8 mouse cellular contexts compared by ENCODE assay signal in the genomic region with DNA sequence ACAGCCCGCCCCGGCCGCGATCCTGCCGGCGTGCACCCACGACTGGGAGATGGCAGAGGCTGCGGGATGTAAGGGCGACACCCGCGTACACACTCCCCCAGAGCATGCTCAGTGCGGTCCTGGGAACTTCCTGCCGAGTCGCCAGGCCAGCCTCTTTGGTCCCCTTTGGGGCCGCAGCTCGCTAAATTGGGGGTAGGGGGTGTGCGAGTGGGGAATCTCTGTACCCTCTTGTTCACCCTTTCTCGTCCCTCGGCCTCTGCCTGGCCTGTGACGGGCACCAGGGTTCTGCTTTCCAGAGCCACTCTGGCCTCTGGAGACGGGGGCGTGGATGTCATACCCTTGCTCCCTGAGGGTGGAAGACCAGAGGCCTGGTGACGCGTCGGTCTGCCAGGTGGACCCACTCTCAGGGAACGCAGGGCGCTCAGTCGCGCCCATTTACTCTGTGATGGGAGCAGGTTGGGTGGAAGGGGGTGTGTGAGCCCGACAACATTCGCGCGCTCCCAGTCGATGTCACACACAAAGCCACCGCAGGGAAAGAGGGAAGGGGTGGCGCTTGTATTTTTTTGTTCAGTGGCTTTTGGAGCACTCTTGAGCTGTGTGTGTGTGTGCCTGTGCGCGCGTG. TPM values are rescaled to one million over a fixed set of nuclear protein-coding genes. Genes with fewer than 3 reads are reported as not detected.
DNase-seq lines count a peak whose midpoint lies in the region; ATAC-seq and TF ChIP-seq lines count a peak whose summit lies in the region.

No protein-coding gene starts in this region.

- no peak for TF ChIP-seq EP300 in heart, adult 2 months (IDR thresholded peaks at IDR 0.05; ENCODE audit: insufficient read depth, low read depth, low read length)

- peaks cover 48% of the 10 kb centered on the region for H3K4me1 ChIP-seq in embryonic facial prominence, embryonic 10.5 days
- H3K4me1 ChIP-seq in heart, adult 2 months (ENCODE audit: control insufficient read depth, insufficient read depth, low read length): peaks cover 1% of the 10 kb centered on the region
- peaks cover 23% of the 10 kb centered on the region for H3K4me1 ChIP-seq in midbrain, embryonic 15.5 days

- peak overlapping the region; percentile 93 for H3K27ac ChIP-seq in embryonic facial prominence, embryonic 10.5 days (replicated peaks)
- peak overlapping the region; percentile 96 for H3K27ac ChIP-seq in heart, adult 2 months
- H3K27ac ChIP-seq in midbrain, embryonic 15.5 days: peak overlapping the region; percentile 92

- peak; percentile 20 for DNase-seq in ovary, adult 18-20 months (ENCODE audit: low spot score)
- DNase-seq in ovary, postnatal 14 days (ENCODE audit: low spot score): no peak
- peak; percentile 58 for DNase-seq in embryonic facial prominence, embryonic 10.5 days (ENCODE audit: low spot score)
- DNase-seq in heart, adult 2 months: peak; percentile 68 to 71
- DNase-seq in kidney, adult 11 months: peak; percentile 36
- peak; percentile 41 for DNase-seq in liver
- peak; percentile 32 to 39 for DNase-seq in spleen, postnatal 10 days (ENCODE audit: low spot score in 2 of 2)

- ATAC-seq in midbrain, embryonic 15.5 days (replicated peaks): peak; percentile 67

- no peaks in the 10 kb centered on the region for H3K27me3 ChIP-seq in embryonic facial prominence, embryonic 10.5 days (replicated peaks; ENCODE audit: low read depth, poor library complexity, severe bottlenecking)
- no peaks in the 10 kb centered on the region for H3K27me3 ChIP-seq in heart, adult 2 months (ENCODE audit: control insufficient read depth, insufficient read depth, low read length)
- H3K27me3 ChIP-seq in midbrain, embryonic 15.5 days (replicated peaks): no peaks in the 10 kb centered on the region

- no peak for TF ChIP-seq CTCF in heart, adult 2 months (IDR thresholded peaks at IDR 0.05)

- peak overlapping the region; percentile 83 for H3K4me3 ChIP-seq in embryonic facial prominence, embryonic 10.5 days
- peak overlapping the region; percentile 96 for H3K4me3 ChIP-seq in heart, adult 2 months
- peak overlapping the region; percentile 69 for H3K4me3 ChIP-seq in midbrain, embryonic 15.5 days

- intact Hi-C loops in heart, adult 2 months (cut with DNase I): loop anchor here (2.0 to 10.0 kb wide), 3 partner anchors 35 to 569 kb away; a partner anchor contains a TSS

- 3% methylated on average over 39 of the region's 39 CpGs for WGBS in embryonic facial prominence, embryonic 10.5 days
- WGBS in heart, adult 2 months: under 1% methylated on average over 39 of the region's 39 CpGs
- WGBS in midbrain, embryonic 15.5 days: under 1% methylated on average over 39 of the region's 39 CpGs

- H3K9ac ChIP-seq in heart, adult 2 months (ENCODE audit: low read depth, low read length): peak overlapping the region; percentile 76
- H3K9ac ChIP-seq in midbrain, embryonic 15.5 days: peak overlapping the region; percentile 62

- H3K36me3 ChIP-seq in embryonic facial prominence, embryonic 10.5 days (replicated peaks): no peaks in the 10 kb centered on the region
- no peaks in the 10 kb centered on the region for H3K36me3 ChIP-seq in heart, adult 2 months (ENCODE audit: control insufficient read depth, insufficient read depth, low read length)
- H3K36me3 ChIP-seq in midbrain, embryonic 15.5 days (replicated peaks): no peaks in the 10 kb centered on the region

- no peaks in the 10 kb centered on the region for H3K9me3 ChIP-seq in embryonic facial prominence, embryonic 10.5 days
- H3K9me3 ChIP-seq in midbrain, embryonic 15.5 days: no peaks in the 10 kb centered on the region

- no peak for TF ChIP-seq POLR2A in heart, adult 2 months (IDR thresholded peaks at IDR 0.05; ENCODE audit: insufficient read depth, low read depth, low read length)

- peak overlapping the region; percentile 79 for H3K4me2 ChIP-seq in midbrain, embryonic 15.5 days

- peaks cover 2% of the 10 kb centered on the region for H3K79me2 ChIP-seq in heart, adult 2 months (replicated peaks; ENCODE audit: control insufficient read depth, insufficient read depth, low read length)

RNA-seq across cellular contexts. Expression of a gene that starts 1.3 kb away (rescaled TPM):
- 4.9 TPM in 2 replicates for polyA plus RNA-seq in embryonic facial prominence, embryonic 10.5 days (2016; fragmentation: Nextera tagmentation; extraction: Ambion mirVana)
- 10 to 100 TPM; 13.6 to 16.7 TPM for total RNA-seq in heart, adult 2 months (2021)
- 5.6 and 8.4 TPM in 2 replicates for polyA plus RNA-seq in heart, adult 2 months (2012; rRNA removed)
- polyA plus RNA-seq in midbrain, embryonic 15.5 days (2015; fragmentation: Nextera tagmentation; extraction: Ambion mirVana): 15.0 and 17.0 TPM in 2 replicates
